Mouse (Mus musculus): ENCODE measurements at regions not wholly inside any gene's neighbourhood (a gene's known extent, or its start where the extent isn't known, plus 50 kb on each side); places are given as distances from the start of the nearest gene placed in this dataset.

DNA sequence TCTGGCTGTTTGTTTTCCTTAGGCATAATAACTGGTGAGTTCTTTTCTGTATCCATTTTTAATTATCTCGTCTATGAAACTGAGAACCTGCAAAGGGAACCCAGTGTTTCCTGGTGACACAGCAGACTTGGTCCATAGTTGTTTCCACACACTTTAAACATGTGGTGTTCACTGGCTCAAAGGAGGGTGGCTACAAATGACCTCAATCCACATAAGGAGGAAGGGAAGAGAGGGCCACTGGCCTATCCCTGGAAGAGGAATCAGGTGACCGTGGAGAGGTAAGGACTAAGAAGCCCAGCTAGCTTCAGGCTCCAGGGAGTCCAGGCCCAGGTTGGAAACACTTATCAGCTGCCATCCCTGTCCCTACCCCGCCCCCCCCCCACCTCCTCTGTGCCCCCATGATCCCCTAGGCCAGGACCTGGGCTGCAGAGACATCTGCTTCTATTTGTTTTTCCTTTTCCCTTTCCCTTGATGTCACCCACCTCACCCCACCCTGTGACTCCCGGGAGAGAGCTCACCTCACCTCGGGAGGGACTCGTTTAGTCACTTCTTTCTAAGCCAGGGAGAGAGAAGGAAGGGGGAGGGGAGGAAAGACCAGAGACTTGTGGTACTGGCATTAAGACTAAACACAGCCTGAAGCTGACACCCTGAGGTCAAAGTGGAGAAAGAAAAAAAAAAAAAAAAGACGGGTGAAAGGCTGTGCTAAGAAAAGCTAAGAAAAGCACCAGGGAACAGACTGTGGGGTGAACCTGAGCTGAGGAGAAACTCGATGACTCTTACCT is 62.2 kb upstream of the Kdm7a start:
- TF ChIP-seq POLR2A (IDR thresholded peaks at IDR 0.05; ENCODE audit: control insufficient read depth in 1 of 2, insufficient read depth in 1 of 2, low read depth in 1 of 2, low read length in 2 of 2, poor library complexity in 1 of 2) = no peak
- TF ChIP-seq CTCF (IDR thresholded peaks at IDR 0.05 in 2 of 3, conservative IDR thresholded peaks at IDR 0.05 in 1 of 3; ENCODE audit: control insufficient read depth in 1 of 3, insufficient read depth in 1 of 3, low read depth in 2 of 3, low read length in 3 of 3, poor library complexity in 1 of 3, severe bottlenecking in 1 of 3) = no peak
- no peak for TF ChIP-seq GATA1 (IDR thresholded peaks at IDR 0.05; ENCODE audit: low read depth, low read length)
- no peak for TF ChIP-seq UBTF (IDR thresholded peaks at IDR 0.05; ENCODE audit: borderline replicate concordance, insufficient read depth, low read depth, low read length)
- TF ChIP-seq SIN3A (IDR thresholded peaks at IDR 0.05; ENCODE audit: low read length) = no peak
- TF ChIP-seq USF2 (IDR thresholded peaks at IDR 0.05; ENCODE audit: borderline replicate concordance in 1 of 2, insufficient read depth in 1 of 2, low read depth in 1 of 2, low read length in 2 of 2) = no peak

Measured in MEL (cell line).